Mouse (Mus musculus) heart, adult 2 months (tissue): Measurements from ENCODE around the gene Rbfox2.

Experiments used
- CTCF ChIP-seq: fragments of 200-600 bp; IDR thresholded peaks from 2 replicates; pipeline ENCODE4 v1.8.1; 2022; ENCODE audit warnings: antibody characterized with exemption, mild to moderate bottlenecking, moderate library complexity
- EP300 ChIP-seq: fragments of 200-500 bp; IDR thresholded peaks from 2 replicates; pipeline ENCODE4 v1.6.1; 2011; ENCODE audit warnings: low read depth, low read length, control low read depth; ENCODE audit not compliant: insufficient read depth
- POLR2A ChIP-seq: fragments of 200-500 bp; IDR thresholded peaks from 2 replicates; pipeline ENCODE4 v1.6.1; 2011; ENCODE audit warnings: mild to moderate bottlenecking, low read depth, low read length, control low read depth; ENCODE audit not compliant: insufficient read depth

GRCm38 (mm10) chr15:77066233-77066632 lies 240.6 kb downstream of the Rbfox2 start:
- TF ChIP-seq CTCF (no peak), EP300 (no peak), POLR2A (no peak)
